Mouse (Mus musculus) stomach, postnatal 0 days (tissue): ENCODE measurements at regions not wholly inside any gene's neighbourhood (a gene's known extent, or its start where the extent isn't known, plus 50 kb on each side); places are given as distances from the start of the nearest gene placed in this dataset.

Source experiments
- CTCF ChIP-seq: IDR thresholded peaks from 2 replicates; pipeline ENCODE4 v1.5.1; 2016; ENCODE audit warnings: antibody characterized with exemption, low read depth, mild to moderate bottlenecking, moderate library complexity
- EP300 ChIP-seq: optimal IDR thresholded peaks from 2 replicates; pipeline ENCODE3; 2016; ENCODE audit warnings: antibody characterized with exemption

- TF ChIP-seq CTCF = no peak
- TF ChIP-seq EP300 = no peak
These were observed 272.8 kb upstream of the Cited2 start for GRCm38 (mm10) chr10:17450240-17450639.
